Mouse (Mus musculus) G1E (cell line): Measurements from ENCODE around the gene Utf1. TPM values are rescaled to one million over a fixed set of nuclear protein-coding genes. Genes with fewer than 3 reads are reported as not detected.

Source experiments
- ATAC-seq: 2 replicates; pipeline ENCODE4 v1.8.0; 2016; ENCODE audit warnings: mild to moderate bottlenecking; ENCODE audit not compliant: insufficient number of reproducible peaks, poor library complexity, low FRiP score, severe bottlenecking; ENCODE audit errors: extremely low read depth
- DNase-seq: peaks from one replicate; pipeline ENCODE4 v3.0.0; 2012; ENCODE audit warnings: low spot score
- H3K27me3 ChIP-seq: 2 replicates; pipeline ENCODE4 v1.6.1; 2012; ENCODE audit warnings: mild to moderate bottlenecking, low read length, inconsistent platforms; ENCODE audit not compliant: insufficient read depth
- H3K36me3 ChIP-seq: replicated peaks from 2 replicates; pipeline ENCODE3; 2012; ENCODE audit warnings: mild to moderate bottlenecking, inconsistent platforms
- H3K4me1 ChIP-seq: 2 replicates; pipeline ENCODE4 v1.6.1; 2012; ENCODE audit warnings: low read depth, low read length, inconsistent platforms, mixed read lengths; ENCODE audit not compliant: insufficient read depth
- H3K4me3 ChIP-seq: 2 replicates; pipeline ENCODE4 v1.5.1; 2012; ENCODE audit warnings: low read depth, mild to moderate bottlenecking, inconsistent platforms, low read length, moderate library complexity, mixed read lengths
- H3K9me3 ChIP-seq: replicated peaks from 2 replicates; pipeline ENCODE4 v1.6.1; 2012; ENCODE audit warnings: inconsistent platforms
- CTCF ChIP-seq: IDR thresholded peaks from 2 replicates; pipeline ENCODE4 v1.5.1; 2012; ENCODE audit warnings: low read depth, low read length, inconsistent platforms, mixed read lengths
- GATA1 ChIP-seq: IDR thresholded peaks from 2 replicates; pipeline ENCODE4 v1.6.1; 2012; ENCODE audit warnings: borderline replicate concordance, low read length, inconsistent platforms, mixed read lengths
- GATA2 ChIP-seq: IDR thresholded peaks from 2 replicates; pipeline ENCODE4 v1.6.1; 2012; ENCODE audit warnings: low read depth, low read length, inconsistent platforms, borderline replicate concordance
- POLR2AphosphoS5 ChIP-seq: IDR thresholded peaks from 2 replicates; pipeline ENCODE4 v1.6.1; 2012; ENCODE audit warnings: low read depth, low read length, inconsistent platforms; ENCODE audit not compliant: insufficient replicate concordance
- TAL1 ChIP-seq: conservative IDR thresholded peaks from 2 replicates; pipeline ENCODE4 v1.6.1; 2012; ENCODE audit warnings: low read depth, low read length, inconsistent platforms, mixed read lengths
- polyA plus RNA-seq: library from polyadenylated mRNA; stranded (reverse); fragments of >175 nt; gene quantifications from 2 replicates; pipeline ENCODE4 v1.2.3, GENCODE M21; 2012
- total RNA-seq, 2 experiments: library from RNA; stranded (forward) in 1 of 2; stranded (reverse) in 1 of 2; fragments of 200-1000 nt in 1 of 2; fragments of >200 nt in 1 of 2; fragmentation: Nextera tagmentation in 1 of 2; gene quantifications; 2 replicates each; pipeline ENCODE4 v1.2.3; 2014 to 2017

Gene Utf1
- total and polyA plus RNA-seq, 3 experiments: not detected

DNA sequence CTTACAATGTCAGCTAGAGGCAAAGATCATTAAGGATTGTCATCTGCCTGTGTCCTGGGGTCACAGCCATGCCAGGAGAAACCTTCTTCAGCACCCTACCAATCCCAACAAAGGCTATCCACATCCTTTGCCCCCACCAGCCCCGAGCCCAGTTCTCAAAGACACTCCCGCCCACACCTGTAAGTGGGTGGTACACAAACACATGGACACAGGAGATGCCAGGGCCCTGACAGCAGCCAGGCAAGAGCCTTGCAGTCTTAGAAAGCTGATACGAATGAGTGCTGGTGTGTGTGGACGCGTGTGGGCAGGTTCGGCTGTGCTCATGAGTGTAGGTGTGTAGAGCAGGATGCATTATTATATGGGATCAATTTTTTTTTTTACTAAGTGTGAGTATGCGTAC is 43.1 kb upstream of the Utf1 start:
- Histone ChIP-seq H3K27me3 (peaks cover 2% of the 10 kb centered on the region; the same call in 1 of the 2 replicates), H3K4me3 (no peak overlapping the region), H3K9me3 (peaks cover 14% of the 10 kb centered on the region), H3K4me1 (no peaks in the 10 kb centered on the region), H3K36me3 (no peaks in the 10 kb centered on the region)
- no peak for DNase-seq
- ATAC-seq: no peak
- TF ChIP-seq CTCF (no peak), TAL1 (no peak), GATA2 (no peak), GATA1 (no peak), POLR2AphosphoS5 (no peak)

GRCm38 (mm10) chr7:139900896-139901295 is 42.7 kb upstream of the Utf1 start:
- Histone ChIP-seq H3K4me3 (no peak overlapping the region), H3K36me3 (no peaks in the 10 kb centered on the region), H3K9me3 (peaks cover 14% of the 10 kb centered on the region), H3K4me1 (no peaks in the 10 kb centered on the region), H3K27me3 (peaks cover 2% of the 10 kb centered on the region; the same call in 1 of the 2 replicates)
- ATAC-seq: no peak
- DNase-seq: no peak
- TF ChIP-seq POLR2AphosphoS5 (no peak), GATA2 (no peak), TAL1 (no peak), GATA1 (no peak), CTCF (no peak)

DNA sequence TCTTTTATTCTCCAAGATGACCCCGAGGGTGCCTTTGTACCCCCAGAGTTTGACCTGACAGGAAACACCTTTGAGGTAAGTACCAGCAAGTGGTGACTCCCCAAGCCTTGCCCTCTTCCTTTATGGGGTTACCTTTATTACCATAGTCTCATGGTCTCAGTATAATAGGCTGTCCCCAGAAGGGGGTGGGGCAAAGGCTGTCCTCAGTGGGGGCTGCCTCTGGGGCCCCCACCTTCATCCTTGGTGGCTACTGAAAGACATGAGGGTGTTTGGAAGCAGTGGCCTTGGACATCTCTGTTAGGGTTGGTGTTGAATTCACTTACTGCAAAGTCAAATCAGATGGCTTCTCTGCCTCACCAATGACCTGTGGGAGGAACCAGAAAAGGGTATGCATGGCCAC is 41.6 kb upstream of the Utf1 start:
- peaks cover 16% of the 10 kb centered on the region for H3K9me3 ChIP-seq
- no peaks in the 10 kb centered on the region for H3K4me1 ChIP-seq
- ATAC-seq (no peak), DNase-seq (no peak)
- TF ChIP-seq POLR2AphosphoS5 (no peak), GATA2 (no peak), TAL1 (no peak), GATA1 (no peak), CTCF (no peak)
- no peak overlapping the region for H3K4me3 ChIP-seq
- H3K27me3 ChIP-seq: peaks cover 2% of the 10 kb centered on the region; the same call in 1 of the 2 replicates
- H3K36me3 ChIP-seq: no peaks in the 10 kb centered on the region

GRCm38 (mm10) chr7:139905261-139905660 is 38.3 kb upstream of the Utf1 start:
- TF ChIP-seq CTCF: no peak
- TF ChIP-seq TAL1: no peak
- no peak for TF ChIP-seq POLR2AphosphoS5
- TF ChIP-seq GATA1: no peak
- TF ChIP-seq GATA2: no peak
- no peak overlapping the region for H3K4me3 ChIP-seq

GRCm38 (mm10) chr7:139905661-139906060 is 37.9 kb upstream of the Utf1 start:
- H3K27me3 ChIP-seq: peaks cover 2% of the 10 kb centered on the region; the same call in 1 of the 2 replicates
- no peak overlapping the region for H3K4me3 ChIP-seq
- ATAC-seq (no peak), DNase-seq (no peak)
- H3K9me3 ChIP-seq: peaks cover 22% of the 10 kb centered on the region
- H3K36me3 ChIP-seq: no peaks in the 10 kb centered on the region
- TF ChIP-seq GATA2: no peak
- TF ChIP-seq CTCF: no peak
- no peak for TF ChIP-seq POLR2AphosphoS5
- no peak for TF ChIP-seq TAL1
- TF ChIP-seq GATA1: no peak
- no peaks in the 10 kb centered on the region for H3K4me1 ChIP-seq

More at GRCm38 (mm10) chr7:139905261-139905660, 38.3 kb upstream of the Utf1 start:
- Histone ChIP-seq H3K4me1 (no peaks in the 10 kb centered on the region), H3K27me3 (peaks cover 2% of the 10 kb centered on the region; the same call in 1 of the 2 replicates), H3K36me3 (no peaks in the 10 kb centered on the region), H3K9me3 (peaks cover 25% of the 10 kb centered on the region)
- ATAC-seq: no peak
- no peak for DNase-seq

GRCm38 (mm10) chr7:139908176-139908575 is 35.4 kb upstream of the Utf1 start:
- Histone ChIP-seq H3K4me3 (no peak overlapping the region), H3K36me3 (no peaks in the 10 kb centered on the region), H3K9me3 (peaks cover 21% of the 10 kb centered on the region), H3K27me3 (no peaks in the 10 kb centered on the region), H3K4me1 (no peaks in the 10 kb centered on the region)
- TF ChIP-seq POLR2AphosphoS5 (no peak), CTCF (no peak), TAL1 (no peak), GATA2 (no peak), GATA1 (no peak)
- DNase-seq (no peak), ATAC-seq (no peak)

DNA sequence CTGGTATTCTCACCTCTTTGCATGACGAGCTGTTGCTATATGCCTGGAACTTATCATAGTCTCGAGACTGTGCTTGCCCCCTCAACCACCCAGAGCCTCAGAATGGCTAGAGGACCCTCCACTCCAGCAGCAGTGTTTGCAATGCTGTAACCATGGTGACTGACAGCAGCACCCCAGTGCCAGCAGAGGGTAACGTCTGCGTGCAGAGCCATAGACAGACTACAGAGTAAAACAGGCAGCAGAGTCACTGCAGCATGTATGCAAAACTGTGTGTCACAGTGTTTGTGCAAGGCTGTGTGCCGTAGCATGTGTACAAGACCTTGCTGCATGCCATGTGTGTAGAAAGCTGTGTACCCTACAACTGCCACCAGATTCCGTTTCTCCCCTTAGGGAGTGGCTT is 34.1 kb upstream of the Utf1 start:
- Histone ChIP-seq H3K36me3 (no peaks in the 10 kb centered on the region), H3K4me3 (no peak overlapping the region), H3K27me3 (peaks cover under 1% of the 10 kb centered on the region; the same call in 1 of the 2 replicates), H3K4me1 (no peaks in the 10 kb centered on the region), H3K9me3 (peaks cover 29% of the 10 kb centered on the region)
- ATAC-seq (no peak), DNase-seq (no peak)
- TF ChIP-seq GATA1 (no peak), GATA2 (no peak), TAL1 (no peak), CTCF (no peak), POLR2AphosphoS5 (no peak)
